Mouse (Mus musculus): ENCODE measurements around the gene Vmn2r1. TPM values are rescaled to one million over a fixed set of nuclear protein-coding genes. Genes with fewer than 3 reads are reported as not detected.

Gene Vmn2r1
- polyA plus RNA-seq (2014; fragmentation: Illumina TruSeq; extraction: RNeasy Lipid Tissue Mini Kit (QIAGEN cat#74804); ENCODE audit: low read depth, low replicate concordance), result not detected

DNA sequence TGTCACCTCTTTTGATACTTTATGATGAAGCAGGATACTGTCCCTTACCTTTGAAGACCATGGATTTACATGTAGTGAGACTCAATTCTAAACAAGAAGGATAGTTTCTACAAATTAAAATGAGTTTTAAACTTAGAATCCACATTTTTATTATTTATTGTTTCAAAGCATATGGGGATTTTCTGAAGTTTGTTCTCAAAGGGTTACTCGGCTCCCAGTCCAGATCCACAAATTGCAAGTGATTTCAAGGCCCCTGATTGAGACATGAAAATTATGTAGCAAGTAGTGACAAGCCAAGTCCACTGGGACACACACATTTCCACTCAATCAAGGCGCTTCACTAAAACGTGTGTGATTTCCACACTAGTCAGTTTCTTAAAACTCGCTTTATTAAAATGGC, at the start of gene Vmn2r1:
TSS of gene Vmn2r1 (plus strand) at position 301 of the 400 bp plus-strand sequence.

DNA sequence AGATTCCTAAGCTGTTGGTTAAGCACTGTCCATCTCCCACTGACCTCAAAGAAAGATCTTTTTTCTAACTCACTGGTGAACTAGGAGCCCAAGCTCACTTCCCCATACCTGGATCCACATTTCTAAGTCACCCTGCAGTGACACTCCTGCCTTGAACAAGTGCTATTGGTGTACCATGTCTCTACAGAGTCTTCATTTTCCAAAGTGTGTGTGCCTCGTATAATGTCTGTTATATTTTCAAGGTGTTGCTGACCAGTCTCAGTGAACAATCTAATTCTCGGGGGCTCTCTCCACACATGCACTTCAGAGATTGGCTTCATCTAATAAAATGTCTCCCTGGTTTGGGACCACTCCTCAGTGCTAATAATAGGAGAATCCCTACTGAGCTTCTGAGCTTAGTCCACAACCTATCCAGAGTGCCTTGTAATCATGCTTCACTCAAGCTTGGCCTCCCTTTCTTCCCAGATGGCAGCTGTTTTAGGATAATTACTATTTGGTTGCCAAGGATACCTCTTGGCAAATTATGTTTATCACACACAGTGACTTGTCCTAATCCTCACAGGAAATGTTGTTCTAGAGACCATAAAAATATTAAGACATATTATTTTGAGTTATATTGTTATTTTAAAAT, 60.6 kb downstream of the Vmn2r1 start, which contains the start of gene Vmn2r2:
TSS of gene Vmn2r2 (minus strand) at position 51 of the 631 bp plus-strand sequence.

Other genes starting within 250 kb of the Vmn2r1 start
- 0.11 TPM for gene Plch1, start 182.1 kb upstream of the Vmn2r1 start, polyA plus RNA-seq (2014; fragmentation: Illumina TruSeq; extraction: RNeasy Lipid Tissue Mini Kit (QIAGEN cat#74804); ENCODE audit: low read depth, low replicate concordance)
- 9.4 TPM for gene E130311K13Rik, start 152.1 kb upstream of the Vmn2r1 start, polyA plus RNA-seq (2014; fragmentation: Illumina TruSeq; extraction: RNeasy Lipid Tissue Mini Kit (QIAGEN cat#74804); ENCODE audit: low read depth, low replicate concordance)
- 89.6 TPM for gene Slc33a1, start 116.8 kb upstream of the Vmn2r1 start, polyA plus RNA-seq (2014; fragmentation: Illumina TruSeq; extraction: RNeasy Lipid Tissue Mini Kit (QIAGEN cat#74804); ENCODE audit: low read depth, low replicate concordance)
- 27.9 TPM for gene Gmps, start 105.4 kb upstream of the Vmn2r1 start, polyA plus RNA-seq (2014; fragmentation: Illumina TruSeq; extraction: RNeasy Lipid Tissue Mini Kit (QIAGEN cat#74804); ENCODE audit: low read depth, low replicate concordance)
- gene Vmn2r2, start 60.4 kb downstream of the Vmn2r1 start, polyA plus RNA-seq (2014; fragmentation: Illumina TruSeq; extraction: RNeasy Lipid Tissue Mini Kit (QIAGEN cat#74804); ENCODE audit: low read depth, low replicate concordance), result not detected
- gene Vmn2r3, start 208.2 kb downstream of the Vmn2r1 start, polyA plus RNA-seq (2014; fragmentation: Illumina TruSeq; extraction: RNeasy Lipid Tissue Mini Kit (QIAGEN cat#74804); ENCODE audit: low read depth, low replicate concordance), result not detected

Data from liver, adult 10 weeks (tissue).